In the genomic region with DNA sequence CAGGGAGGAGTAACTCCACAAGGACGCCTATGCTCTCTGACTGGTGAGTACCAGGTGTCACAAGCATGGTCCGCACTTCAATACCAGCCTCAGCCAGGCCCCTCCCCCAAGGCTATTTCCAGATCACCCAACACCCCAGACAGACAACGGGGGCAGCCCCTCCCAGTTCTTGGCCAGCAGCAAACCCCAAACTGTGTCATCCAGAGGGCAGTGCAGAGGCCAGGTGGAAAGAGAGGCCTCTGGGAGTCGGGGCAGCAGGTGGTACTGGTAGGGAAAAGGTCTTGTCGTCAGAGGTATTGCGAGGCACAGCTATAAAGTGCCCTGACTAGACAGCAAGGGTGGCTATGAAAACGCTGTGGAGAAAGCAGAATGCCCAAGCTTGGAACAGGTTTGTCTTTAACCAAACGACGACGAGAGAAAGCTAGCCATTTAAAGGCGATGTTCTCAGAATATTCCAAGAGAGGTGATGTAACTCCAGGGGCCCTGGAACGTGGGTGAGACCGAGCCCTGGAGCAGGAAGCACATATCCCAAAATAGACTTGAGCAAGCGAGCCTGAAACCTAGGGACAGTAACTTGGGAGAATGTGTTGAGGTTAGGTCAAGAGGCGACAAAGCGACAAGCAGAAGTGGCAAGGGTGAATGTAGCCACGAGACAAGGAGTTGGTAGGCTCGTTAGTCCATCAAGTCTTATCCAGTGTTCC, we compare ENCODE assay signal across 12 mouse cellular contexts. TPM values are rescaled to one million over a fixed set of nuclear protein-coding genes. Genes with fewer than 3 reads are reported as not detected.
A peak's percentile ranks its signal among the peaks of the same experiment; 100 is the strongest.
DNase-seq lines count a peak whose midpoint lies in the region; ATAC-seq and TF ChIP-seq lines count a peak whose summit lies in the region.
"Had no signal": no experiment of that assay in that cellular context is flagged by ENCODE, and none has a peak within 500 bp of the region (broad histone marks: within the 10 kb centered on the region; RNA-seq: fewer than 3 reads in every experiment).

No protein-coding gene starts in this region.

- in situ Hi-C loops in CH12.LX (cut with MboI; ENCODE audit: low pct_ligation_motif_present, low pct_unique_long_range_greater_than_20kb, low sequenced_read_pairs): no loop called here

- WGBS in cerebellum, adult 2 months: 28% methylated on average over 18 of the region's 18 CpGs

- TF ChIP-seq POLR2A in cerebellum, adult 2 months (IDR thresholded peaks at IDR 0.05; ENCODE audit: borderline replicate concordance, insufficient read depth, low read length): no peak
- TF ChIP-seq POLR2A in CH12.LX (IDR thresholded peaks at IDR 0.05; ENCODE audit: low read depth, low read length): peak; percentile 48

- no peaks in the 10 kb centered on the region for H3K79me2 ChIP-seq in CH12.LX (replicated peaks; ENCODE audit: control insufficient read depth, extremely low read depth, insufficient read depth, poor library complexity, severe bottlenecking)

- dilution Hi-C loops in CH12.LX (cut with MboI; ENCODE audit: extremely low pct_ligation_motif_present, extremely low pct_unique_long_range_greater_than_20kb, low sequenced_read_pairs): no loop called here

- H3K36me3 ChIP-seq in CH12.LX (replicated peaks in 1 of 2; ENCODE audit: control insufficient read depth in 1 of 2, insufficient read depth in 1 of 2, low read length in 1 of 2): peaks cover 16 to 26% of the 10 kb centered on the region in 2 experiments

- no peak overlapping the region for H3K4me3 ChIP-seq in cerebellum, adult 2 months (replicated peaks; ENCODE audit: insufficient read depth, low read depth, low read length)
- H3K4me3 ChIP-seq in CH12.LX (replicated peaks in 1 of 3; ENCODE audit: low read depth in 2 of 3, low read length in 2 of 3, poor library complexity in 1 of 3): no peak overlapping the region
- H3K4me3 ChIP-seq: embryonic facial prominence, embryonic 10.5 days had no signal

- peak overlapping the region; percentile 15; the same call in 1 of the 2 replicates for H3K27ac ChIP-seq in cerebellum, adult 2 months (ENCODE audit: insufficient read depth, low read length)
- H3K27ac ChIP-seq in CH12.LX (ENCODE audit: insufficient read depth, low read depth): peak overlapping the region; percentile 15
- H3K27ac ChIP-seq: embryonic facial prominence, embryonic 10.5 days had no signal

- no peak for ATAC-seq in inflammation-experienced regulatory T-cells, adult 6 months

- TF ChIP-seq RAD21 in CH12.LX (IDR thresholded peaks at IDR 0.05; ENCODE audit: low read depth, low read length): no peak; the same call in 1 of the 2 replicates

- peak overlapping the region; percentile 41 for H3K4me2 ChIP-seq in CH12.LX (ENCODE audit: insufficient read depth, low read depth, poor library complexity, severe bottlenecking)

- intact Hi-C loops in heart, postnatal 25 days (cut with DNase I): no loop called here

- peak; percentile 81 for TF ChIP-seq EP300 in CH12.LX (IDR thresholded peaks at IDR 0.05; ENCODE audit: low read length)

- H3K9ac ChIP-seq in CH12.LX (ENCODE audit: insufficient read depth, low read depth): 0 out of 2 replicates have a peak overlapping the region, but pooled peaks have one; percentile 11

- H3K27me3 ChIP-seq in cerebellum, adult 2 months (ENCODE audit: control insufficient read depth, insufficient read depth, low read length): no peaks in the 10 kb centered on the region
- no peaks in the 10 kb centered on the region for H3K27me3 ChIP-seq in CH12.LX (replicated peaks)

- H3K4me1 ChIP-seq in cerebellum, adult 2 months (ENCODE audit: control insufficient read depth, insufficient read depth, low read length): peaks cover 27% of the 10 kb centered on the region
- H3K4me1 ChIP-seq in CH12.LX (ENCODE audit: control insufficient read depth in 1 of 2, insufficient read depth in 2 of 2): peaks cover 13 to 29% of the 10 kb centered on the region in 2 experiments

- H3K9me3 ChIP-seq in CH12.LX (replicated peaks; ENCODE audit: low read length): peaks cover 22% of the 10 kb centered on the region

- TF ChIP-seq CTCF in cerebellum, adult 2 months (IDR thresholded peaks at IDR 0.05; ENCODE audit: borderline replicate concordance, insufficient read depth, low read depth, low read length): no peak
- TF ChIP-seq CTCF in CH12.LX (conservative IDR thresholded peaks at IDR 0.05 in 1 of 2, IDR thresholded peaks at IDR 0.05 in 1 of 2; ENCODE audit: low read depth in 2 of 2, low read length in 2 of 2): no peak; a peak in 1 of 4 replicates

- DNase-seq in cerebellum, adult 2 months: peak; percentile 44 to 45
- no peak for DNase-seq in cerebellum, postnatal 4 days (ENCODE audit: low spot score in 2 of 2)
- DNase-seq in CH12.LX (ENCODE audit: extremely low read depth): peak; percentile 95
- DNase-seq in gastrocnemius, postnatal 25 days: peak; percentile 91
- DNase-seq in heart, postnatal 25 days (ENCODE audit: low spot score): peak; percentile 46
- no peak for DNase-seq in layer of hippocampus, adult 11-12 months (ENCODE audit: low spot score)
- DNase-seq in layer of hippocampus, postnatal 14 days (ENCODE audit: low spot score in 2 of 2): no peak
- DNase-seq: layer of hippocampus, adult 9-11 months had no signal

TF ChIP-seq in CH12.LX, 34 proteins besides CTCF, POLR2A, EP300 and RAD21 (continues in another document):
- peak; percentile 89 for TF ChIP-seq IRF4 (IDR thresholded peaks at IDR 0.05; ENCODE audit: low read depth, low read length)
- TF ChIP-seq JUND (conservative IDR thresholded peaks at IDR 0.05; ENCODE audit: low read depth, low read length): no peak
- TF ChIP-seq ZKSCAN1 (IDR thresholded peaks at IDR 0.05; ENCODE audit: borderline replicate concordance, low read depth, low read length): no peak
- TF ChIP-seq UBTF (IDR thresholded peaks at IDR 0.05; ENCODE audit: low read depth, low read length): no peak
- no peak for TF ChIP-seq JUN (IDR thresholded peaks at IDR 0.05; ENCODE audit: insufficient read depth, low read depth, low read length)
- peak; percentile 94 for TF ChIP-seq CHD2 (IDR thresholded peaks at IDR 0.05; ENCODE audit: low read length)
- no peak for TF ChIP-seq GABPA (IDR thresholded peaks at IDR 0.05; ENCODE audit: insufficient replicate concordance, low read depth, low read length)
- TF ChIP-seq KAT2A (IDR thresholded peaks at IDR 0.05; ENCODE audit: insufficient replicate concordance, low read length): no peak
- no peak for TF ChIP-seq ZNF384 (IDR thresholded peaks at IDR 0.05; ENCODE audit: low read depth, low read length)
- TF ChIP-seq TBP (conservative IDR thresholded peaks at IDR 0.05; ENCODE audit: low read depth, low read length): peak; percentile 53; the same call in 1 of the 2 replicates
- peak; percentile 71 for TF ChIP-seq MYC (IDR thresholded peaks at IDR 0.05; ENCODE audit: low read depth, low read length)
- TF ChIP-seq RCOR1 (conservative IDR thresholded peaks at IDR 0.05; ENCODE audit: low read depth, low read length): 0 out of 2 replicates have a peak, but pooled peaks have one; percentile 61
- peak; percentile 63 for TF ChIP-seq BHLHE40 (IDR thresholded peaks at IDR 0.05; ENCODE audit: low read depth, low read length)
- TF ChIP-seq ZMIZ1 (IDR thresholded peaks at IDR 0.05; ENCODE audit: low read depth, low read length): no peak

RNA-seq across cellular contexts. Expression of gene Tubg1, which starts 10.5 kb away (rescaled TPM):
- 39.1 and 39.3 TPM in 2 replicates for polyA plus RNA-seq in cerebellum, adult 2 months (2012; rRNA removed)
- total RNA-seq in CH12.LX (2012; rRNA removed) (108 and 116 TPM in 2 replicates), CH12.LX (2014; rRNA removed) (53.7 and 57.4 TPM in 2 replicates)
- polyA plus RNA-seq in CH12.LX (2012; ENCODE audit: insufficient read length, low read depth): 182 and 190 TPM in 2 replicates
- total RNA-seq in gastrocnemius, postnatal 25 days (2021): 10 to 100 TPM; 22.8 to 23.4 TPM
- 10 to 100 TPM; 24.4 to 27.3 TPM for total RNA-seq in heart, postnatal 25 days (2021)
- polyA plus RNA-seq in inflammation-experienced regulatory T-cells, adult 6 months (2017; shearing (Covaris generic)): 10 to 100 TPM; 24.7 to 32.4 (median 24.7) TPM
- 10 to 100 TPM; 48.9 to 52.6 TPM for total RNA-seq in layer of hippocampus, postnatal 14 days (2021)

RNA-seq across cellular contexts. Expression of gene Retreg3, which starts 10.5 kb away (rescaled TPM):
- 87.3 and 90.1 TPM in 2 replicates for polyA plus RNA-seq in cerebellum, adult 2 months (2012; rRNA removed)
- total RNA-seq in CH12.LX (2012; rRNA removed) (46.5 and 48.2 TPM in 2 replicates), CH12.LX (2014; rRNA removed) (50.3 and 55.9 TPM in 2 replicates)
- 53.6 and 54.3 TPM in 2 replicates for polyA plus RNA-seq in CH12.LX (2012; ENCODE audit: insufficient read length, low read depth)
- 10 to 100 TPM; 28.4 to 29.9 TPM for total RNA-seq in gastrocnemius, postnatal 25 days (2021)
- 10 to 100 TPM; 34.0 to 35.5 TPM for total RNA-seq in heart, postnatal 25 days (2021)
- 10 to 100 TPM; 15.1 to 26.8 (median 21.4) TPM for polyA plus RNA-seq in inflammation-experienced regulatory T-cells, adult 6 months (2017; shearing (Covaris generic))
- 10 to 100 TPM; 57.1 to 61.1 TPM for total RNA-seq in layer of hippocampus, postnatal 14 days (2021)

RNA-seq across cellular contexts. Expression of gene Tubg2, which starts 25.5 kb away (rescaled TPM):
- 44.3 and 47.8 TPM in 2 replicates for polyA plus RNA-seq in cerebellum, adult 2 months (2012; rRNA removed)
- total RNA-seq in CH12.LX (2012; rRNA removed): 3.1 and 4.7 TPM in 2 replicates
- 1.2 and 2.1 TPM in 2 replicates for total RNA-seq in CH12.LX (2014; rRNA removed)
- polyA plus RNA-seq in CH12.LX (2012; ENCODE audit: insufficient read length, low read depth): 8.7 and 10.5 TPM in 2 replicates
- total RNA-seq in gastrocnemius, postnatal 25 days (2021): 1 to 10 TPM; 2.7 to 2.8 TPM
- 1 to 10 TPM; 2.5 to 3.9 TPM for total RNA-seq in heart, postnatal 25 days (2021)
- polyA plus RNA-seq in inflammation-experienced regulatory T-cells, adult 6 months (2017; shearing (Covaris generic)): 1 to 10 TPM; 1.2 to 1.8 (median 1.5) TPM
- 10 to 100 TPM; 36.7 to 41.0 TPM for total RNA-seq in layer of hippocampus, postnatal 14 days (2021)
- total RNA-seq: hematopoietic stem cell, adult 5-6 weeks; megakaryocyte progenitor cell, adult 5-6 weeks had no signal

RNA-seq across cellular contexts. Expression of gene Psmc3ip, which starts 35.0 kb away (rescaled TPM):
- 4.7 and 5.3 TPM in 2 replicates for polyA plus RNA-seq in cerebellum, adult 2 months (2012; rRNA removed)
- total RNA-seq in CH12.LX (2012; rRNA removed) (63.7 and 106 TPM in 2 replicates), CH12.LX (2014; rRNA removed) (85.9 and 106 TPM in 2 replicates)
- polyA plus RNA-seq in CH12.LX (2012; ENCODE audit: insufficient read length, low read depth): 89.9 and 114 TPM in 2 replicates
- total RNA-seq in gastrocnemius, postnatal 25 days (2021): 1 to 10 TPM; 1.5 to 1.7 TPM
- total RNA-seq in heart, postnatal 25 days (2021): 1 to 10 TPM; 3.1 TPM
- polyA plus RNA-seq in inflammation-experienced regulatory T-cells, adult 6 months (2017; shearing (Covaris generic)): 10 to 100 TPM in 1 of 3 experiments, 1 to 10 TPM in 2; 7.7 to 19.7 (median 10.0) TPM
- 1 to 10 TPM; 2.7 to 4.9 TPM for total RNA-seq in layer of hippocampus, postnatal 14 days (2021)

RNA-seq across cellular contexts. Expression of gene Cntnap1, which starts 40.1 kb away (rescaled TPM):
- polyA plus RNA-seq in cerebellum, adult 2 months (2012; rRNA removed): 151 and 169 TPM in 2 replicates
- total RNA-seq in CH12.LX (2012; rRNA removed): 15.6 and 16.7 TPM in 2 replicates
- total RNA-seq in CH12.LX (2014; rRNA removed): 3.6 and 4.4 TPM in 2 replicates
- 17.9 and 19.5 TPM in 2 replicates for polyA plus RNA-seq in CH12.LX (2012; ENCODE audit: insufficient read length, low read depth)
- total RNA-seq in gastrocnemius, postnatal 25 days (2021): 1 to 10 TPM in 1 of 2 experiments, under 1 TPM in 1; 0.99 to 2.2 TPM
- total RNA-seq in heart, postnatal 25 days (2021): 1 to 10 TPM; 1.7 to 2.4 TPM
- polyA plus RNA-seq in inflammation-experienced regulatory T-cells, adult 6 months (2017; shearing (Covaris generic)): under 1 TPM in 2 of 3 experiments, not detected in 1; 0.09 to 0.15 TPM
- 100 to 1,000 TPM; 137 to 149 TPM for total RNA-seq in layer of hippocampus, postnatal 14 days (2021)
- total RNA-seq: hematopoietic stem cell, adult 5-6 weeks had no signal

Comparison
In these comparisons a context has a peak if more than half of its experiments do, and no peak if none do; other contexts are left out.
1. DNase-seq: peak in cerebellum, adult 2 months (2 of 2), CH12.LX (single experiment), gastrocnemius, postnatal 25 days (single experiment) and heart, postnatal 25 days (single experiment); none in cerebellum, postnatal 4 days (0 of 2), layer of hippocampus, adult 11-12 months (single experiment) and layer of hippocampus, postnatal 14 days (0 of 2).
2. RNA of gene Tubg2, which starts 25.5 kb away (total RNA-seq): 36.7 to 41.0 TPM in layer of hippocampus, postnatal 14 days; 1.2 to 4.7 TPM in CH12.LX, 2.5 to 3.9 TPM in heart, postnatal 25 days and 2.7 to 2.8 TPM in gastrocnemius, postnatal 25 days; every median in the first group is over 4 times any median in the second.